Mouse (Mus musculus) embryonic facial prominence, embryonic 13.5 days (tissue): ENCODE results near the gene Taar7b. TPM values are rescaled to one million over a fixed set of nuclear protein-coding genes. Genes with fewer than 3 reads are reported as not detected.

Experiments used
- polyA plus RNA-seq: library from polyadenylated mRNA; unstranded; fragments of >200 nt; fragmentation: Nextera tagmentation; extraction: Ambion mirVana; gene quantifications from 2 replicates; pipeline ENCODE4 v1.2.1, GENCODE M21; 2015

Gene Taar7b
- polyA plus RNA-seq, 1 experiment from 2014 or later = not detected

Other genes starting within 250 kb of the Taar7b start
- 245 and 261 TPM in 2 replicates for gene Rps12, start 212.7 kb upstream of the Taar7b start, polyA plus RNA-seq
- 32.3 and 35.6 TPM in 2 replicates for gene Slc18b1, start 203.0 kb upstream of the Taar7b start, polyA plus RNA-seq
- gene Vnn3, start 148.5 kb upstream of the Taar7b start, polyA plus RNA-seq = not detected in 2 replicates
- 0.41 and 0.63 TPM in 2 replicates for gene Vnn1, start 105.3 kb upstream of the Taar7b start, polyA plus RNA-seq
- gene Taar1, start 79.6 kb upstream of the Taar7b start, polyA plus RNA-seq = not detected in 2 replicates
- 0.27 TPM in 1 of 2 replicates, not detected in the other for gene Taar2, start 61.4 kb upstream of the Taar7b start, polyA plus RNA-seq
- gene Taar3, start 50.4 kb upstream of the Taar7b start, polyA plus RNA-seq = not detected in 2 replicates
- not detected in 2 replicates for gene Taar4, start 39.4 kb upstream of the Taar7b start, polyA plus RNA-seq
- not detected in 2 replicates for gene Taar5, start 29.2 kb upstream of the Taar7b start, polyA plus RNA-seq
- not detected in 2 replicates for gene Taar6, start 14.3 kb upstream of the Taar7b start, polyA plus RNA-seq
- not detected in 2 replicates for gene Taar7a, start 6.5 kb upstream of the Taar7b start, polyA plus RNA-seq
- not detected in 2 replicates for gene Taar7d, start 27.3 kb downstream of the Taar7b start, polyA plus RNA-seq
- not detected in 2 replicates for gene Taar7e, start 37.7 kb downstream of the Taar7b start, polyA plus RNA-seq
- not detected in 2 replicates for gene Taar7f, start 49.6 kb downstream of the Taar7b start, polyA plus RNA-seq
- not detected in 2 replicates for gene Taar8a, start 76.6 kb downstream of the Taar7b start, polyA plus RNA-seq
- not detected in 2 replicates for gene Taar8b, start 92.4 kb downstream of the Taar7b start, polyA plus RNA-seq
- not detected in 2 replicates for gene Taar8c, start 102.0 kb downstream of the Taar7b start, polyA plus RNA-seq
- not detected in 2 replicates for gene Taar9, start 109.6 kb downstream of the Taar7b start, polyA plus RNA-seq
- gene Stx7, start 149.4 kb downstream of the Taar7b start, polyA plus RNA-seq = 62.6 and 79.7 TPM in 2 replicates
- 27.5 and 30.8 TPM in 2 replicates for gene Moxd1, start 223.6 kb downstream of the Taar7b start, polyA plus RNA-seq